Mouse (Mus musculus) hindbrain, embryonic 11.5 days (tissue): ENCODE data around the gene Palm2. TPM values are rescaled to one million over a fixed set of nuclear protein-coding genes. Genes with fewer than 3 reads are reported as not detected.

ENCODE experiments used
- ATAC-seq: fragments of 200-750 bp; cut with Nextera tagmentation; 2 replicates; pipeline ENCODE4 v1.8.0; 2017; ENCODE audit warnings: mild to moderate bottlenecking, moderate TSS enrichment, moderate library complexity; ENCODE audit not compliant: low FRiP score
- DNase-seq: peaks from one replicate; pipeline ENCODE4 v3.0.0-alpha.2; 2015; ENCODE audit warnings: low spot score
- H3K27ac ChIP-seq: fragments of 300-500 bp; sonication (generic); 2 replicates; pipeline ENCODE4 v1.5.1; 2014; ENCODE audit warnings: mild to moderate bottlenecking, low read depth, low read length
- H3K27me3 ChIP-seq: fragments of 300-500 bp; sonication (generic); 2 replicates; pipeline ENCODE4 v1.6.1; 2014; ENCODE audit warnings: mild to moderate bottlenecking, low read length, moderate library complexity, mixed read lengths; ENCODE audit not compliant: control insufficient read depth, insufficient read depth
- H3K36me3 ChIP-seq: fragments of 300-500 bp; sonication (generic); 2 replicates; pipeline ENCODE4 v1.6.1; 2014; ENCODE audit warnings: mild to moderate bottlenecking, low read length, moderate library complexity, mixed read lengths; ENCODE audit not compliant: control insufficient read depth, insufficient read depth
- H3K4me1 ChIP-seq: fragments of 300-500 bp; sonication (generic); replicated peaks from 2 replicates; pipeline ENCODE4 v1.6.1; 2014; ENCODE audit warnings: low read length, mixed read lengths; ENCODE audit not compliant: control insufficient read depth, insufficient read depth
- H3K4me2 ChIP-seq: fragments of 300-500 bp; sonication (generic); replicated peaks from 2 replicates; pipeline ENCODE4 v1.6.1; 2014; ENCODE audit warnings: mild to moderate bottlenecking, low read depth, low read length
- H3K4me3 ChIP-seq: fragments of 300-500 bp; sonication (generic); 2 replicates; pipeline ENCODE4 v1.5.1; 2014; ENCODE audit warnings: low read depth, low read length
- H3K9ac ChIP-seq: fragments of 300-500 bp; sonication (generic); 2 replicates; pipeline ENCODE4 v1.6.1; 2014; ENCODE audit warnings: low read depth, low read length
- H3K9me3 ChIP-seq: fragments of 300-500 bp; sonication (generic); 2 replicates; pipeline ENCODE4 v1.6.1; 2016; ENCODE audit warnings: low read length; ENCODE audit not compliant: control insufficient read depth
- WGBS: fragments of 180-500 bp; shearing (Covaris S2); extraction: QIAGEN DNeasy Blood & Tissue Kit; methylation state at CpG from one replicate; pipeline ENCODE4 v1.1.7; 2014; 5-methylcytosine and 5-hydroxymethylcytosine counted together
- polyA plus RNA-seq: library from polyadenylated mRNA; unstranded; fragments of >200 nt; fragmentation: Nextera tagmentation; extraction: Ambion mirVana; gene quantifications from 2 replicates; pipeline ENCODE4 v1.2.1, GENCODE M21; 2014

The Palm2 gene
- polyA plus RNA-seq, 1 experiment from 2014 or later = 3.6 TPM

DNA sequence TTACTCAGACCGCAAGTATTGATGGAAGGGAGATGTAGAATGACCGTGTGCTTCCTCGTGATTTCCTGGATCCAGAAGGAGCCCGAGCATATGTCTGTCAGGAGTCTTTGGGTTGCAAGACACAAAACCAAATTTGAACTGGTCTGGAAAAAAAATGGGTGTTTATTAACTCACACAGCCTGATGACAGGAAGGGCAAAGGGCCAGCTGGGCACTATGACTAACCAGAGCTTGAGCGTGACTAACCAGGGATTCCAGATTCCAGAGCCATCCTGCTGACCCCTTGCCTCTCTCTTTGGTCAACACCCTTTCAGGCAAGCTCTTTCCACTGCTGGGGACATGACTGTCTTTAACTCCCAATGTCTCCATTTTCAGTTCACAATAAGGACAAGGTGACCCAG is 301.4 kb downstream of the Palm2 start:
- Histone ChIP-seq H3K9ac (no peak overlapping the region), H3K4me2 (no peak overlapping the region), H3K9me3 (no peaks in the 10 kb centered on the region), H3K4me3 (no peak overlapping the region), H3K36me3 (no peaks in the 10 kb centered on the region), H3K4me1 (no peaks in the 10 kb centered on the region), H3K27ac (no peak overlapping the region), H3K27me3 (no peaks in the 10 kb centered on the region)
- DNase-seq (no peak), ATAC-seq (no peak)
- WGBS = 86% methylated on average over 5 of the region's 5 CpGs

DNA sequence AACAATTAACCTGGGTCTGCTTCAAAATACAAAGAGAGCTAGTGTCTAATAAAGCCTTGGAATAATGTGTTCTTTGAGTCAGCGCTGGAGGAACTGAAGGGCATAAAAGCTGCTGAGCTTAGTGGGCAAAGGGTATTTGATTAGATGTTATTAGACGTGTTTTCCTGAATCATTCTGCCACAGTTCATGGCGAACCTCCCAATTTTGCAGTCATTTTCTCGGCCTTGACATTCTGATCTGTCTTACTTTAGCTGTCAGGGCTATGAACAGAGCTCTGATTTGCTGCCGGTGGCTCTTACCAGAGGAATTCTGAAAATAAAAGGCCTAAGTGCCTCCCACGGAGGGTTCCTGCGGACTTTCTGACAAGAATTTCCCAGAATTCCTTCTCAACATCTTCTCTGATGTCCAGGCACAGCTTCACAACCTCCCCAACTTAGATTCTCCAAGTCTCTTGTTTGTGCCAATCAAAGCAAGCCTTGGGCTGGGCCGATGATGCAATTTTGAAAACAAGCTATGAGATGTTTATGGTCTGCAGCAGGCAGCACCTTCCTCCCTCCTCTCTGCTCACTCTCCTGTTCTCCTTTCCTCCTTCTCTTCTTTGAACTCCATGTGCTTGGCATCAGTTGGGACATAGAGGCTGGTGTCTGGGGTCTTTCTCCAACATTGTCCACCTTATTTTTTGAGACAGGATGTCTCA is 305.0 kb downstream of the Palm2 start:
- no peaks in the 10 kb centered on the region for H3K4me1 ChIP-seq
- ATAC-seq (no peak), DNase-seq (no peak)

DNA sequence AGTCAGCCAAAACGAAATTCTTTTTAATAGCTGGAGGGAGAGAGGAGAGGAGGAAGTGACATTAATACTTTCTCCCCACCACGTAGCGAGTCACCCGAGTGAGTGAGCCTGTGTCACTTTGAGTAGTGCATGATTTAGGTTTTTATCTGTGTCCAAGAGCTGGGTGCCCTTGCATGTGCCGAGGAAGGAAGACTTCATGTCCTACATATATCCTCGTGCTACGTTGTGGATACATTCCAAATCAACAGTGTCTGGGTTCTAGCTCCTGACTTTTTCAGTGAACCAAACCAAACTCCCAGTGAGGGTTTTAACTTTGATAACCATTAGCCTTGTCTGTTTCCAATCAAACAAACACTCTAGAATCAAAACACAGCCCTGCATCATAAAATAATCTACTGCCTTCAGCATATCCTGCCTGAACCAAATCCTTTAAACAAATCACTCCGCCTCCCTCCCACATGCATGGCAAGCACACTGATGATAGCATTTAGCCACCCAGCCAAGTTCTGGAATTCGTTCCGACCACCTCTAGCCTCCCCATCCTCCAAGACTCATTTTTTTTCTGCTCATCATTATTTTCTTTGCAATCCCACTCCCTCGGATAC is 309.4 kb downstream of the Palm2 start:
- Histone ChIP-seq H3K9me3 (no peaks in the 10 kb centered on the region), H3K36me3 (no peaks in the 10 kb centered on the region), H3K4me2 (no peak overlapping the region), H3K9ac (no peak overlapping the region), H3K27me3 (no peaks in the 10 kb centered on the region), H3K27ac (no peak overlapping the region), H3K4me1 (no peaks in the 10 kb centered on the region), H3K4me3 (no peak overlapping the region)
- ATAC-seq (no peak), DNase-seq (no peak)
- WGBS = 88% methylated on average over 11 of the region's 11 CpGs

More for the DNA sequence above, 305.0 kb downstream of the Palm2 start:
- H3K36me3 ChIP-seq = no peaks in the 10 kb centered on the region
- H3K27me3 ChIP-seq = no peaks in the 10 kb centered on the region
- no peak overlapping the region for H3K4me3 ChIP-seq
- no peaks in the 10 kb centered on the region for H3K9me3 ChIP-seq
- no peak overlapping the region for H3K9ac ChIP-seq
- no peak overlapping the region for H3K27ac ChIP-seq
- H3K4me2 ChIP-seq = no peak overlapping the region
- WGBS = 48% methylated on average over 8 of the region's 8 CpGs

DNA sequence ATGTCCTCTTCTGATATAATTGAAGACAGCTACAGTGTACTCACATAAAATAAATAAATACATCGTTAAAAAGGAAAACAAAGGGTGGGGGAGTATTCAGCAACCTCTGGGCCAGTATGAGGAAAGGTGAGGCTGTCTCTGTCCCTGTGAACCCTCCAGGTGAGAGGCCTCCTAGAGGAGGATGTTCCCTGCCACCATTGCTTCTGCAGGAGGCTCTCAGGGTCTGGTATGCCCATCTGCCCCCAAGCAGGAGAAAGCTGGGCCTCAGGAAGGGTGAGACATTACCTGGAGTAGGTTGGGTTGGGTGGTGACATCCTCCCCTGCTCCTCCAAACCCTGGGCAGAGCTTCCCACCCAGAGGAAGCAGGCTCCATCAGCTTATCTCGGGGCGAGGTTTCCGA is 316.6 kb downstream of the Palm2 start:
- H3K4me3 ChIP-seq = no peak overlapping the region
- H3K4me2 ChIP-seq = no peak overlapping the region
- no peaks in the 10 kb centered on the region for H3K9me3 ChIP-seq
- no peak overlapping the region for H3K9ac ChIP-seq
- 91% methylated on average over 4 of the region's 4 CpGs for WGBS
- no peak for ATAC-seq
- H3K36me3 ChIP-seq = no peaks in the 10 kb centered on the region
- DNase-seq = no peak
- H3K4me1 ChIP-seq = no peaks in the 10 kb centered on the region
- no peak overlapping the region for H3K27ac ChIP-seq
- H3K27me3 ChIP-seq = no peaks in the 10 kb centered on the region

- Histone ChIP-seq H3K4me3 (no peak overlapping the region), H3K9me3 (no peaks in the 10 kb centered on the region), H3K4me2 (no peak overlapping the region), H3K27ac (no peak overlapping the region), H3K9ac (no peak overlapping the region), H3K36me3 (no peaks in the 10 kb centered on the region), H3K27me3 (no peaks in the 10 kb centered on the region), H3K4me1 (no peaks in the 10 kb centered on the region)
- WGBS = 69% methylated on average over 4 of the region's 4 CpGs
- ATAC-seq (no peak), DNase-seq (no peak)
These were observed 317.0 kb downstream of the Palm2 start for GRCm38 (mm10) chr4:57751054-57751453.

- WGBS = 96% methylated on average over 11 of the region's 11 CpGs
- H3K36me3 ChIP-seq = no peaks in the 10 kb centered on the region
- H3K27me3 ChIP-seq = no peaks in the 10 kb centered on the region
- no peak overlapping the region for H3K4me3 ChIP-seq
- no peaks in the 10 kb centered on the region for H3K9me3 ChIP-seq
- no peak for ATAC-seq
- no peak overlapping the region for H3K27ac ChIP-seq
- no peaks in the 10 kb centered on the region for H3K4me1 ChIP-seq
- DNase-seq = no peak
- no peak overlapping the region for H3K9ac ChIP-seq
- no peak overlapping the region for H3K4me2 ChIP-seq
These were observed 317.5 kb downstream of the Palm2 start for GRCm38 (mm10) chr4:57751566-57751965.

DNA sequence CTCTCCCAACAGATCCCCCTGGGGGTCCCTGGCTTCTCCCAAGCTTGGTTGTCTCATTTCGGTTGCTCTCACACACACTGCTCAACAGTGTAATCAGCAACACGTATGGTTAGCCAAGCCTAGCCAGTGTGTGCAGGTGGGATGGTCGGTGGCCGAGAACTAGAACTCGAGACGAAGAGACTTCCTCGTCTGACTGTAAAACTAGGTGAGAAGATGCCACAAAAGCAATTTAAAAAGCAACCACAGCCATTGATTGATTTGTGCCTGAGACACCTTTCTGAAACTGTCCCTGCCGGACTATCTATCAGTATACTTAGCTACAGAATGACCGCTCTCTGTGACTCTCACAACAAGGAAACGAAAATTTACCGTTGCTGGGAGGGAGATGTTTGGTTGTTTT is 321.0 kb downstream of the Palm2 start:
- H3K36me3 ChIP-seq = no peaks in the 10 kb centered on the region
- H3K9me3 ChIP-seq = no peaks in the 10 kb centered on the region
- H3K27me3 ChIP-seq = no peaks in the 10 kb centered on the region
- no peak overlapping the region for H3K4me2 ChIP-seq
- no peak overlapping the region for H3K27ac ChIP-seq
- 92% methylated on average over 11 of the region's 11 CpGs for WGBS
- no peaks in the 10 kb centered on the region for H3K4me1 ChIP-seq
- ATAC-seq (no peak), DNase-seq (no peak)
- H3K9ac ChIP-seq = no peak overlapping the region
- no peak overlapping the region for H3K4me3 ChIP-seq

- no peak for DNase-seq
- no peak for ATAC-seq
- H3K36me3 ChIP-seq = no peaks in the 10 kb centered on the region
- no peak overlapping the region for H3K9ac ChIP-seq
- no peaks in the 10 kb centered on the region for H3K4me1 ChIP-seq
- no peak overlapping the region for H3K4me3 ChIP-seq
- no peak overlapping the region for H3K27ac ChIP-seq
- no peaks in the 10 kb centered on the region for H3K27me3 ChIP-seq
- no peaks in the 10 kb centered on the region for H3K9me3 ChIP-seq
- H3K4me2 ChIP-seq = no peak overlapping the region
- 42% methylated on average over 11 of the region's 11 CpGs for WGBS
These were observed 323.9 kb downstream of the Palm2 start for GRCm38 (mm10) chr4:57757997-57758396.
